Mouse (Mus musculus) CH12.LX (cell line): ENCODE measurements at regions not wholly inside any gene's neighbourhood (a gene's known extent, or its start where the extent isn't known, plus 50 kb on each side); places are given as distances from the start of the nearest gene placed in this dataset.

Experiments used
- DNase-seq: peaks from one replicate; pipeline ENCODE4 v3.0.0-alpha.2; 2013; ENCODE audit errors: extremely low read depth
- H3K27ac ChIP-seq: 2 replicates; pipeline ENCODE4 v1.5.1; 2012; ENCODE audit warnings: low read depth, mild to moderate bottlenecking, control low read depth, moderate library complexity; ENCODE audit not compliant: insufficient read depth
- H3K27me3 ChIP-seq: replicated peaks from 2 replicates; pipeline ENCODE3; 2012; ENCODE audit warnings: inconsistent platforms
- H3K36me3 ChIP-seq, 2 experiments: replicated peaks in 1 of 2; 2 replicates each; pipeline versions ENCODE3 to v1.6.1; 2012; ENCODE audit warnings: inconsistent platforms in 1 of 2, low read length in 1 of 2, mild to moderate bottlenecking in 1 of 2, mixed read lengths in 1 of 2, moderate library complexity in 1 of 2; ENCODE audit not compliant: control insufficient read depth in 1 of 2, insufficient read depth in 1 of 2
- H3K4me1 ChIP-seq, 2 experiments: 2 replicates each; pipeline ENCODE4 v1.6.1; 2012; ENCODE audit warnings: inconsistent platforms in 1 of 2, moderate library complexity in 1 of 2; ENCODE audit not compliant: insufficient read depth in 2 of 2, control insufficient read depth in 1 of 2
- H3K4me2 ChIP-seq: 2 replicates; pipeline ENCODE4 v1.6.1; 2012; ENCODE audit warnings: low read depth, mild to moderate bottlenecking, control low read depth; ENCODE audit not compliant: poor library complexity, insufficient read depth, severe bottlenecking
- H3K4me3 ChIP-seq, 3 experiments: fragments of 150-350 bp in 1 of 3; sonication (generic) in 1 of 3; replicated peaks in 1 of 3; 2 replicates each; pipeline versions ENCODE3 to v1.5.1; 2011 to 2012; ENCODE audit warnings: low read depth in 2 of 3, low read length in 2 of 3, mild to moderate bottlenecking in 2 of 3, moderate library complexity in 2 of 3, control low read depth in 1 of 3, improper control_type of control experiment in 1 of 3, inconsistent platforms in 1 of 3, mixed read lengths in 1 of 3; ENCODE audit not compliant: poor library complexity in 1 of 3
- H3K79me2 ChIP-seq: replicated peaks from 2 replicates; pipeline ENCODE4 v1.6.1; 2012; ENCODE audit warnings: mild to moderate bottlenecking, moderate library complexity; ENCODE audit not compliant: control insufficient read depth, poor library complexity, insufficient read depth, severe bottlenecking; ENCODE audit errors: extremely low read depth
- H3K9ac ChIP-seq: 2 replicates; pipeline ENCODE4 v1.6.1; 2012; ENCODE audit warnings: low read depth, mild to moderate bottlenecking, control low read depth, moderate library complexity; ENCODE audit not compliant: insufficient read depth
- H3K9me3 ChIP-seq: replicated peaks from 2 replicates; pipeline ENCODE3; 2012; ENCODE audit warnings: low read length, inconsistent platforms, mixed read lengths
- BHLHE40 ChIP-seq: IDR thresholded peaks from 2 replicates; pipeline ENCODE4 v1.6.1; 2011; ENCODE audit warnings: mild to moderate bottlenecking, low read depth, low read length, improper control_type of control experiment
- CHD2 ChIP-seq: IDR thresholded peaks from 2 replicates; pipeline ENCODE4 v1.6.1; 2011; ENCODE audit warnings: low read length, improper control_type of control experiment
- EP300 ChIP-seq: IDR thresholded peaks from 2 replicates; pipeline ENCODE4 v1.6.1; 2011; ENCODE audit warnings: low read length, improper control_type of control experiment
- ETS1 ChIP-seq: conservative IDR thresholded peaks from 2 replicates; pipeline ENCODE4 v1.6.1; 2012; ENCODE audit warnings: low read depth, mild to moderate bottlenecking, inconsistent platforms, low read length, improper control_type of control experiment, moderate library complexity
- GABPA ChIP-seq: IDR thresholded peaks from 2 replicates; pipeline ENCODE4 v1.6.1; 2012; ENCODE audit warnings: low read depth, low read length, improper control_type of control experiment, inconsistent platforms; ENCODE audit not compliant: insufficient replicate concordance
- HCFC1 ChIP-seq: IDR thresholded peaks from 2 replicates; pipeline ENCODE4 v1.6.1; 2012; ENCODE audit warnings: low read depth, mild to moderate bottlenecking, inconsistent platforms, low read length, improper control_type of control experiment
- JUN ChIP-seq: IDR thresholded peaks from 2 replicates; pipeline ENCODE4 v1.6.1; 2011; ENCODE audit warnings: low read depth, mild to moderate bottlenecking, low read length, improper control_type of control experiment, moderate library complexity; ENCODE audit not compliant: insufficient read depth
- KAT2A ChIP-seq: IDR thresholded peaks from 2 replicates; pipeline ENCODE4 v1.6.1; 2012; ENCODE audit warnings: low read length, improper control_type of control experiment, inconsistent platforms; ENCODE audit not compliant: insufficient replicate concordance
- MAFK ChIP-seq: IDR thresholded peaks from 2 replicates; pipeline ENCODE4 v1.6.1; 2011; ENCODE audit warnings: low read length, improper control_type of control experiment; ENCODE audit not compliant: insufficient replicate concordance
- MAX ChIP-seq: IDR thresholded peaks from 2 replicates; pipeline ENCODE4 v1.6.1; 2011; ENCODE audit warnings: low read length, improper control_type of control experiment
- MAZ ChIP-seq: IDR thresholded peaks from 2 replicates; pipeline ENCODE4 v1.6.1; 2012; ENCODE audit warnings: low read depth, mild to moderate bottlenecking, inconsistent platforms, low read length, improper control_type of control experiment, moderate library complexity
- MEF2A ChIP-seq: IDR thresholded peaks from 2 replicates; pipeline ENCODE4 v1.6.1; 2014; ENCODE audit warnings: low read depth, mild to moderate bottlenecking, inconsistent platforms, low read length, improper control_type of control experiment, borderline replicate concordance
- MXI1 ChIP-seq: IDR thresholded peaks from 2 replicates; pipeline ENCODE4 v1.6.1; 2011; ENCODE audit warnings: mild to moderate bottlenecking, low read depth, low read length, improper control_type of control experiment
- PAX5 ChIP-seq: IDR thresholded peaks from 2 replicates; pipeline ENCODE4 v1.6.1; 2012; ENCODE audit warnings: low read length, inconsistent platforms, mixed read lengths
- POLR2AphosphoS2 ChIP-seq: IDR thresholded peaks from 2 replicates; pipeline ENCODE4 v1.6.1; 2011; ENCODE audit warnings: low read depth, low read length, improper control_type of control experiment
- RAD21 ChIP-seq: IDR thresholded peaks from 2 replicates; pipeline ENCODE4 v1.6.1; 2011; ENCODE audit warnings: low read depth, mild to moderate bottlenecking, low read length, improper control_type of control experiment, moderate library complexity
- SIN3A ChIP-seq: IDR thresholded peaks from 2 replicates; pipeline ENCODE4 v1.6.1; 2012; ENCODE audit warnings: low read length, improper control_type of control experiment, inconsistent platforms
- SMC3 ChIP-seq: IDR thresholded peaks from 2 replicates; pipeline ENCODE4 v1.6.1; 2011; ENCODE audit warnings: low read depth, low read length, improper control_type of control experiment
- TBP ChIP-seq: conservative IDR thresholded peaks from 2 replicates; pipeline ENCODE4 v1.6.1; 2011; ENCODE audit warnings: low read depth, low read length, improper control_type of control experiment
- UBTF ChIP-seq: IDR thresholded peaks from 2 replicates; pipeline ENCODE4 v1.6.1; 2012; ENCODE audit warnings: low read depth, mild to moderate bottlenecking, inconsistent platforms, low read length, improper control_type of control experiment, moderate library complexity
- USF1 ChIP-seq: IDR thresholded peaks from 2 replicates; pipeline ENCODE4 v1.6.1; 2014; ENCODE audit warnings: low read depth, mild to moderate bottlenecking, inconsistent platforms, low read length, improper control_type of control experiment
- USF2 ChIP-seq: conservative IDR thresholded peaks from 2 replicates; pipeline ENCODE4 v1.6.1; 2011; ENCODE audit warnings: low read depth, low read length, improper control_type of control experiment
- ZC3H11A ChIP-seq: IDR thresholded peaks from 2 replicates; pipeline ENCODE4 v1.6.1; 2012; ENCODE audit warnings: low read depth, mild to moderate bottlenecking, inconsistent platforms, low read length, improper control_type of control experiment
- ZMIZ1 ChIP-seq: IDR thresholded peaks from 2 replicates; pipeline ENCODE4 v1.6.1; 2012; ENCODE audit warnings: low read depth, mild to moderate bottlenecking, inconsistent platforms, low read length, improper control_type of control experiment
- dilution Hi-C: fragments of 300-500 bp; cut with MboI; formaldehyde crosslinking; loops from 2 replicates; pipeline ENCODE4 v1.14.3; 2020; ENCODE audit warnings: low sequenced_read_pairs; ENCODE audit not compliant: extremely low pct_unique_long_range_greater_than_20kb, extremely low pct_ligation_motif_present
- in situ Hi-C: fragments of 300-500 bp; cut with MboI; formaldehyde crosslinking; loops from 3 replicates; pipeline ENCODE4 v1.14.3; 2019; ENCODE audit warnings: low sequenced_read_pairs, low pct_ligation_motif_present, low pct_unique_long_range_greater_than_20kb, mixed read lengths

GRCm38 (mm10) chr17:4387616-4388015 lies 606.5 kb upstream of the Arid1b start:
- no peak for DNase-seq
- Histone ChIP-seq H3K4me3 (no peak overlapping the region), H3K4me2 (no peak overlapping the region), H3K27me3 (no peaks in the 10 kb centered on the region), H3K9ac (no peak overlapping the region), H3K27ac (no peak overlapping the region), H3K36me3 (no peaks in the 10 kb centered on the region), H3K4me1 (no peaks in the 10 kb centered on the region), H3K9me3 (no peaks in the 10 kb centered on the region), H3K79me2 (no peaks in the 10 kb centered on the region)
- dilution Hi-C loops, result no loop called here
- TF ChIP-seq HCFC1 (no peak), CHD2 (no peak), MAZ (no peak), SMC3 (no peak), UBTF (no peak), EP300 (no peak), SIN3A (no peak), MEF2A (no peak), ZMIZ1 (no peak), TBP (no peak), MAFK (no peak), PAX5 (no peak), JUN (no peak), KAT2A (no peak), MXI1 (no peak), BHLHE40 (no peak), ZC3H11A (no peak), USF2 (no peak)
- in situ Hi-C loops, result no loop called here

- H3K4me1 ChIP-seq, result no peaks in the 10 kb centered on the region
- in situ Hi-C loops (no loop called here), dilution Hi-C loops (no loop called here)
- H3K36me3 ChIP-seq, result no peaks in the 10 kb centered on the region
- H3K27ac ChIP-seq, result no peak overlapping the region
- no peak overlapping the region for H3K9ac ChIP-seq
- no peaks in the 10 kb centered on the region for H3K9me3 ChIP-seq
- no peak overlapping the region for H3K4me3 ChIP-seq
- H3K27me3 ChIP-seq, result no peaks in the 10 kb centered on the region
- no peaks in the 10 kb centered on the region for H3K79me2 ChIP-seq
- no peak for DNase-seq
- TF ChIP-seq UBTF (no peak), HCFC1 (no peak), MAX (no peak), USF1 (no peak), RAD21 (no peak), ETS1 (no peak), POLR2AphosphoS2 (no peak), GABPA (no peak)
- H3K4me2 ChIP-seq, result no peak overlapping the region
Observed at GRCm38 (mm10) chr17:4390012-4390411, 604.1 kb upstream of the Arid1b start.
